Mouse (Mus musculus): Measurements from ENCODE around the gene Hist1h2ah. TPM values are rescaled to one million over a fixed set of nuclear protein-coding genes. Genes with fewer than 3 reads are reported as not detected.
A peak's percentile ranks its signal among the peaks of the same experiment; 100 is the strongest.
"Not testable (repeated sequence)": the region's sequence is repeated elsewhere in the genome, so short reads cannot be mapped to it uniquely, and the experiment has no call there.

Hist1h2ah gene
- total RNA-seq (2014; rRNA removed; ENCODE audit: low replicate concordance) (48.9 and 128 TPM in 2 replicates), polyA plus RNA-seq (2015; fragmentation: Nextera tagmentation; extraction: Ambion mirVana) (1.9 TPM in 1 of 2 replicates, not detected in the other)

DNA sequence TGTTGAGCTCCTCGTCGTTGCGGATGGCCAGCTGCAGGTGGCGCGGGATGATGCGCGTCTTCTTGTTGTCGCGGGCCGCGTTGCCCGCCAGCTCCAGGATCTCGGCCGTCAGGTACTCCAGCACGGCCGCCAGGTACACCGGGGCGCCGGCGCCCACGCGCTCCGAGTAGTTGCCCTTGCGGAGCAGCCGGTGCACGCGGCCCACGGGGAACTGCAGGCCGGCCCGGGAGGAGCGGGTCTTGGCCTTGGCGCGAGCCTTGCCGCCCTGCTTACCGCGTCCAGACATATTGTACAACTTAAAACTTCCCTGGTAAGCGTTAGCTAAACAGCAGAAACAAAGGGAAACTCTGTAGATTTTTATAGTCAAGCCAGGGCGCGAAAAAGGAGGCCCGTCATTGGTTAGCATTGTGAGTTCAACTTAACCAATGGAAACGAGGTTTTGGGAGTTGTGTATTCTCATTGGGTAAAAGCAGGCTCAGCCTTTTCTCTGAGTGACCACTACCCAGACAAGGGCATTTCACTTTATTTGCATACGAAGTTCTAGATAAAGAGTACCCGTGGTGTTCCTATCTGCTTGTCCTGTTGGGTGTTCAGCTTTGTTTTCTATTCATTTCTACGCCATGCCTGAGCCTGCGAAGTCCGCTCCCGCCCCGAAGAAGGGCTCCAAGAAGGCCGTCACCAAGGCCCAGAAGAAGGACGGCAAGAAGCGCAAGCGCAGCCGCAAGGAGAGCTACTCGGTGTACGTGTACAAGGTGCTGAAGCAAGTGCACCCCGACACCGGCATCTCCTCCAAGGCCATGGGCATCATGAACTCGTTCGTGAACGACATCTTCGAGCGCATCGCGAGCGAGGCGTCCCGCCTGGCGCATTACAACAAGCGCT is at the start of gene Hist1h2ah, which contains the start of gene Hist1h2bk:
Gene Hist1h2ah (minus strand): TSS at position 302 of the 882 bp plus-strand sequence.
Gene Hist1h2bk (plus strand): TSS at position 604 of the 882 bp plus-strand sequence.
- peak; percentile 47; the same call in 1 of the 2 replicates for TF ChIP-seq EP300 (IDR thresholded peaks at IDR 0.05; ENCODE audit: low read depth)
- Histone ChIP-seq H3K4me2 (ENCODE audit: low read depth, low read length) (peak within 1 kb of the TSS; percentile 63), H3K27ac (ENCODE audit: low read depth) (peak within 1 kb of the TSS; percentile 64), H3K9ac (replicated peaks; ENCODE audit: low read depth, low read length) (peak within 1 kb of the TSS; percentile 52), H3K4me3 (ENCODE audit: low read depth, low read length) (peak within 1 kb of the TSS; percentile 47), H3K4me1 (ENCODE audit: control insufficient read depth, insufficient read depth) (peaks cover 15% of the 10 kb centered on the region; the same call in 1 of the 2 replicates)
- WGBS: under 1% methylated on average over 18 of the region's 69 CpGs
- not testable (repeated sequence) for H3K9me3 ChIP-seq (replicated peaks; ENCODE audit: control insufficient read depth, low read length); H3K27me3 ChIP-seq (ENCODE audit: control insufficient read depth, insufficient read depth, low read length); H3K36me3 ChIP-seq (replicated peaks; ENCODE audit: control insufficient read depth, insufficient read depth, low read length)
- DNase-seq (ENCODE audit: low spot score): peak; percentile 96
- ATAC-seq (ENCODE audit: insufficient read depth, low read depth): peak; percentile 96

DNA sequence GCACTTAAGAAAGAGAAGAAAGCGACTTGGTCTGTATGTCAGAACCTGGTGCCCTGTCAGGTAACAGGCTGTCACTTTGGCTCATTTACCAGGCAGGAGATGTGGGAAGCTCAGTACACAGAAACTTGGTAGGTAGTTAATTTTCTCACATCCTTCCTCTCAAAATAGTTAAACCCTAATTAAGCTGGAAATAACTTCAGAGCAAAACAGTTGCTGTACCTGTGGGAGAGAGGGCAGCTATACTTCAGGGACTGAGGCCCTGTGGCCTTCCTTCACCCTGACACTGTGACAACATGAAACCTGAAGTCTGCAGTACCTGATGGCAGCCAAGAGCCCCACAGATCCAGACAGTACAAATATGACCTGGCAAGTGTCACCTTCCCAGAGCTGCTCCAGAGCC is 48.8 kb upstream of the Hist1h2ah start, which contains the start of gene Vmn1r188:
Gene Vmn1r188 (plus strand): TSS at position 301 of the 400 bp plus-strand sequence.
- not testable (repeated sequence) for H3K9me3 ChIP-seq (replicated peaks; ENCODE audit: control insufficient read depth, low read length); DNase-seq (ENCODE audit: low spot score); H3K27ac ChIP-seq (ENCODE audit: low read depth); H3K27me3 ChIP-seq (ENCODE audit: control insufficient read depth, insufficient read depth, low read length); H3K4me3 ChIP-seq (ENCODE audit: low read depth, low read length); H3K9ac ChIP-seq (replicated peaks; ENCODE audit: low read depth, low read length); H3K36me3 ChIP-seq (replicated peaks; ENCODE audit: control insufficient read depth, insufficient read depth, low read length); H3K4me2 ChIP-seq (ENCODE audit: low read depth, low read length); ATAC-seq (ENCODE audit: insufficient read depth, low read depth); H3K4me1 ChIP-seq (ENCODE audit: control insufficient read depth, insufficient read depth)
- 68% methylated on average over 1 of the region's 1 CpGs for WGBS

DNA sequence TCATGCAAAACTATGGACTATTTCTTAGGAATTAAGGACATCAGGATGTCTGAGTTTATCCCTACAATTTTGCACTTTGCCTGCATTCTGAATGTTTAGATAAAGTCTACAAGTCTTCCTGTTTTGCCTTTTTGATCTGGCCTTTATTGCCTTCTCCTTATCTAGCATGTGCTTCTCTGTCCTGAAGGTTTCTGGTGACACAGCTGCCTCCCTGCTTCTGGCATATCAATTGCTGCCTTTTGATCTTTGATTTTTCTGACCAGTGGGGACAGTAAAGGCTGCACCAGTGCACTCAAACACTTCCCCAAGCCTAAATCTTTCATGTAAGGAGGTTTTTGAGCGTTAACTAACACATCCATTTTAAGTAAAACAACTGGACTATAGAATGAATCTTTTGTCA is 28.1 kb upstream of the Hist1h2ah start:
- Histone ChIP-seq H3K9ac (replicated peaks; ENCODE audit: low read depth, low read length) (no peak overlapping the region), H3K27me3 (ENCODE audit: control insufficient read depth, insufficient read depth, low read length) (no peaks in the 10 kb centered on the region), H3K27ac (ENCODE audit: low read depth) (no peak overlapping the region), H3K9me3 (replicated peaks; ENCODE audit: control insufficient read depth, low read length) (peaks cover 3% of the 10 kb centered on the region; the same call in 1 of the 2 replicates), H3K36me3 (replicated peaks; ENCODE audit: control insufficient read depth, insufficient read depth, low read length) (no peaks in the 10 kb centered on the region), H3K4me2 (ENCODE audit: low read depth, low read length) (no peak overlapping the region), H3K4me3 (ENCODE audit: low read depth, low read length) (no peak overlapping the region), H3K4me1 (ENCODE audit: control insufficient read depth, insufficient read depth) (no peaks in the 10 kb centered on the region)
- DNase-seq (ENCODE audit: low spot score) (no peak), ATAC-seq (ENCODE audit: insufficient read depth, low read depth) (no peak)
- TF ChIP-seq EP300 (IDR thresholded peaks at IDR 0.05; ENCODE audit: low read depth) (no peak), CTCF (IDR thresholded peaks at IDR 0.05; ENCODE audit: low read depth) (no peak)
- 47% methylated on average over 1 of the region's 1 CpGs for WGBS

DNA sequence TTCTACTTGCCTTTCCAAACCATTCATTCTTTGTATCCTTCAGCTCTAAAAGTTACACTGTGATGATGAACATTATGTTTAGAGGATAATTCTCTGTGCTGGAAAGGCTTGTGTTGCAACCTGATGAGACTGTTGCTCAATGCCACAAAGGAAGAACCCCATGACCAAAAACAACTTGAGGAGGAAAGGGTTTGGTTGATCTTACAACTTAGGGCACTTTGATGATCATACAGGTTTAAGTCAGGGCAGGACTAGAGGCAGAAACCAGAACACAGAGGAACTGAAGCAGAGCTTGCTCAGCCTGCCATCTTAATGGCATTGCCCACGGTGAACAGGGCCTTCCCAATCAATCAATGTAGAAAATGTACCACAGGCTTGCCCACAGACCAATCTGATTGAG is 26.1 kb upstream of the Hist1h2ah start:
- Histone ChIP-seq H3K27me3 (ENCODE audit: control insufficient read depth, insufficient read depth, low read length) (no peaks in the 10 kb centered on the region), H3K4me1 (ENCODE audit: control insufficient read depth, insufficient read depth) (no peaks in the 10 kb centered on the region), H3K9ac (replicated peaks; ENCODE audit: low read depth, low read length) (no peak overlapping the region), H3K4me3 (ENCODE audit: low read depth, low read length) (no peak overlapping the region), H3K27ac (ENCODE audit: low read depth) (no peak overlapping the region), H3K4me2 (ENCODE audit: low read depth, low read length) (no peak overlapping the region), H3K9me3 (replicated peaks; ENCODE audit: control insufficient read depth, low read length) (peaks cover 2% of the 10 kb centered on the region; the same call in 1 of the 2 replicates), H3K36me3 (replicated peaks; ENCODE audit: control insufficient read depth, insufficient read depth, low read length) (no peaks in the 10 kb centered on the region)
- 69% methylated on average over 1 of the region's 1 CpGs for WGBS
- no peak for DNase-seq (ENCODE audit: low spot score)
- TF ChIP-seq EP300 (IDR thresholded peaks at IDR 0.05; ENCODE audit: low read depth) (no peak), CTCF (IDR thresholded peaks at IDR 0.05; ENCODE audit: low read depth) (no peak)
- no peak for ATAC-seq (ENCODE audit: insufficient read depth, low read depth)

DNA sequence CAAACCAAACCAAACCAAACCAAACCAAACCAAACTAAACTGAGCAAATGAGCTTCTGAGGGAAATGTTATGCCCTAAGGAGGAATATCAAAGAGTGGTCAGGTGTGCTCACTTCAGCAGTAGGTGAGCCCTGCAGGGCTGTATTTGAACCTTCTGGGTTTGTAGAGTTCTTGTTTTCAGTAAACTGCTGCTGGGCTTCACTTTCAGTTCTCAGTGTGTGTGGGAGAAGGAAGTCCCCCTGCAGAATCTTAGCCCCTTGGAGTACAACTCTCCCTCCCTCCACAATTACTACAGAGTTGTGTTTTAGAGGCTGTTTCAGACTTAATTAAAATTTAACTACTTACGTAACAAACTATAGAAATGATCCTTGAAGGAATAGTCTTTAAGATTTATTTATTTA is 18.4 kb upstream of the Hist1h2ah start:
- H3K27ac ChIP-seq (ENCODE audit: low read depth): no peak overlapping the region
- H3K27me3 ChIP-seq (ENCODE audit: control insufficient read depth, insufficient read depth, low read length): no peaks in the 10 kb centered on the region
- ATAC-seq (ENCODE audit: insufficient read depth, low read depth) (no peak), DNase-seq (ENCODE audit: low spot score) (no peak)
- 87% methylated on average over 1 of the region's 1 CpGs for WGBS
- H3K4me3 ChIP-seq (ENCODE audit: low read depth, low read length): no peak overlapping the region
- H3K4me1 ChIP-seq (ENCODE audit: control insufficient read depth, insufficient read depth): no peaks in the 10 kb centered on the region; the same call in 1 of the 2 replicates
- no peaks in the 10 kb centered on the region for H3K36me3 ChIP-seq (replicated peaks; ENCODE audit: control insufficient read depth, insufficient read depth, low read length)
- H3K4me2 ChIP-seq (ENCODE audit: low read depth, low read length): no peak overlapping the region
- TF ChIP-seq CTCF (IDR thresholded peaks at IDR 0.05; ENCODE audit: low read depth) (no peak), EP300 (IDR thresholded peaks at IDR 0.05; ENCODE audit: low read depth) (no peak)
- no peaks in the 10 kb centered on the region for H3K9me3 ChIP-seq (replicated peaks; ENCODE audit: control insufficient read depth, low read length)
- no peak overlapping the region for H3K9ac ChIP-seq (replicated peaks; ENCODE audit: low read depth, low read length)

Measured in heart, postnatal 0 days (tissue).